Mouse (Mus musculus) left cerebral cortex, postnatal 14 days (tissue): Measurements from ENCODE around the gene Hoxa4. TPM values are rescaled to one million over a fixed set of nuclear protein-coding genes. Genes with fewer than 3 reads are reported as not detected.

Source experiments
- DNase-seq, 2 experiments: peaks; one replicate each; pipeline ENCODE4 v3.0.0; 2021 to 2022; ENCODE audit warnings: low spot score in 2 of 2, mixed read lengths in 1 of 2
- intact Hi-C: fragments of 180-260 bp; cut with DNase I; formaldehyde crosslinking; loops from one replicate; pipeline ENCODE4 v1.15.1; 2025
- total RNA-seq, 2 experiments: library from RNA; stranded (reverse); gene quantifications; 2 replicates each; pipeline ENCODE4 v1.2.3; 2021

Gene Hoxa4
- total RNA-seq, 2 experiments from 2014 or later, result not detected

GRCm38 (mm10) chr6:52190410-52190809 lies 1.1 kb downstream of the Hoxa4 start:
- DNase-seq, result no peak
- intact Hi-C loops, result no loop called here

GRCm38 (mm10) chr6:52189909-52190308 lies 1.6 kb downstream of the Hoxa4 start:
- intact Hi-C loops, result no loop called here
- DNase-seq, result no peak

DNA sequence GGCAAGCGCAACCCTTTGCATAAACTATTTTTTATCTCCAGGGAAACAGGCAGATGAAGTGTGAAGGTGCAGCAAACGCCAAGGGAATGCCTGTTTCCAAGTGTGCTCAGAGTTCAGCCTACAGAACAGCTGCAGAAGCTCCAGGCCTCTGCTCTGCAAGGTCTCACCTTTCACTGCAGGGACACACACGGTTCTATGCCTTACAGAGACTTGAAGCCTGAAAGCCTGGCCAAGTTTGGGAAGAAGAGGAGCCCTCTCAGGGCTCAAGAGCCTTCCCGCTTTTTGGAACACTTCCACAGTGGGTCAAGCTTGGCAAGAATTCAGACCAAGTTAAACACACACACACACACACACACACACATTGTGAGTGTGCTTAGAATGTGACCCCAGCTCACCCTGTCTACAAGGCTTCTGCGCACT lies 2.4 kb downstream of the Hoxa4 start:
- intact Hi-C loops, result no loop called here
- no peak for DNase-seq

DNA sequence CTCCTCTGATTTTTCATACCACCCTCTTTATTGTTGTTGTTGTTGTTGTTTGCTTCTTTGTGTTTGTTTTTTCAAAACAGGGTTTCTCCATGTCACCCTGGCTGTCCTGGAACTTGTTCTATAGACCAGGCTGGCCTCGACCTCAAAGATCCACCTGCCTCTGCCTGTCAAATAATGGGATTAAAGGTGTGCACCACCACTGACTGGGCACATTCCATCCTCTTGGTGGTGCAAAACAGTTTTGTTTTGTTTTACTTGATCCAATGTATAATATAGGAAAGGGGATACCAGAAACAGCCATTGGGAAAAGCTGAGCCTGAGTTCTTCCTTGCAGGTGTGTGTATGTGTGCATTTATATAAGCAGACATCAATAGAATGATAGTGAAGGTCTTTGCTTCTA lies 5.1 kb downstream of the Hoxa4 start:
- intact Hi-C loops, result no loop called here
- no peak for DNase-seq

DNA sequence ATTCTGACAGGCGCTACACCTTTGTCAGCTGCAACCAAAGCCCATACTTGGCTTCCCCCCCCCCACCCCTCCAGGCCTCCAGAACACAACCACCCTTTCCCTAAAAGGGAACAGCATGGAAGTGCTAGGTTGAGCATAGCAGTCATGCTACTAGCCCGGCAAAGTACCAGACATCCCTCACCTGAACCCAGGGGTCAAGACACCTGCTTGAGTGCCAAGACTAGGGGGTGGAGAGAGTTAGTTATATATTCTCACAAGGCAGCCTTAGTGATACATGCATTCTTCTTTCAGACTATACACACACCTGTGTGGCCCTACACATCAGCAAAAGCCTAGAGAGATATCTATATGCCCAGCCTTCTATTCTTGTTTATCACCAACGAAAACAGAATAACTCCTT lies 5.7 kb downstream of the Hoxa4 start:
- DNase-seq, result no peak
- intact Hi-C loops, result no loop called here

DNA sequence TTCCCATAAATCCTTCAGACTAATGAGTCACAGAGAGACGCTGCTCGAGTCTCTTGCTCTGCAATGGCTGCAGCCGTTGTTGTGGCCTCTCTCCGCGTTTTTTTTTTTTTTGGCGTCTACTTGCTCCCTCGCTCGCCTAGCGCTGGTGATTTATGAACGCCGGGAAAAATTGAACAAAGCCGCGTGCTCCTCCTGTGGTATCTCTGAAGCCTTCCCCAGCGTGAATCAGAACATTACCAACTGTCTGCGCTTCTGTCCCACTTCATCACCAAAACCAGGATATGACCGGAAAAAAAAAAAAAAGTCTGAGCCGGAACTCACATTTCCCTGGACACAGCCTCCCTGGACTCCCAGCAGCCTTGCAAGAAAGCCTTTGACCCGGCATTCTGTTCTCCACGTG lies 6.3 kb downstream of the Hoxa4 start:
- intact Hi-C loops, result no loop called here

GRCm38 (mm10) chr6:52184668-52185067 lies 6.9 kb downstream of the Hoxa4 start:
- DNase-seq, result no peak
- intact Hi-C loops, result no loop called here

More for the DNA sequence above, 6.3 kb downstream of the Hoxa4 start:
- no peak for DNase-seq

DNA sequence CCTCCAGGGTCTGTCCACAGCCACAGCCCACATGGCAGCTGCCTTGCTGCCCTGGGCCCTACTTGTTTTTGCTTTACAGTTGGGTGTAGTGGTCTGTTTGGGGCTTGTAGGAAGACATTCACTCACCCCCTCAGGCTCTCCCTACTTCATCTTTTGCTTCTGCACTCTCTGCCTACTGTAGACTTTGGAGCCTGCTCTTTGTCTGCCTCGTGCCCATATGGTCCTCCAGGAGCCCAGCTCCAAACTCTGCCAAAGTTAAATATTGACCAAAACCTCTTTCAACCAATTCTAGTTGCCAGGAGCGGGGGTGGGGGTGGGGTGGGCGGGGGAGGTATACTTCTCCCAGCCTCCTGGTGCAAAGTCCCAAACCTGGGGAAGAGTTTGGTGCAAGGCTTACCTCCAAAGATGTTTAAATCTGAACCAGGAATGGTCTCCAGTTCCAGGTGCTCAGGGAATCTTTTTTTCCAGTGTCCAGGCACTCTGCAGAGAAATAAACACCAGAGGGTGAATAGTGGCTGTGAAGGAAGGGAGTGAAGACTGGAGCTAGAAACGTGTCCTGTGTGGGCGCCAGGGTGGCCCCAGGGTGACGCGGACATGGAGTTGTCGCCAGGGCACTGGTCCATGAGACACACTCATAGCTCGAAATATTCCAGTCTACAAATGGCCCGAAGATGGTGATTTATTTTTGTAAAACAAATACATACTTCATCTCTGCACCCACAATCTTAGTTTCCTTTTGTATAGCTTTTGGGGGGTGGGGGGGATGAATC lies 8.1 kb downstream of the Hoxa4 start:
- intact Hi-C loops, result no loop called here
- no peak for DNase-seq

DNA sequence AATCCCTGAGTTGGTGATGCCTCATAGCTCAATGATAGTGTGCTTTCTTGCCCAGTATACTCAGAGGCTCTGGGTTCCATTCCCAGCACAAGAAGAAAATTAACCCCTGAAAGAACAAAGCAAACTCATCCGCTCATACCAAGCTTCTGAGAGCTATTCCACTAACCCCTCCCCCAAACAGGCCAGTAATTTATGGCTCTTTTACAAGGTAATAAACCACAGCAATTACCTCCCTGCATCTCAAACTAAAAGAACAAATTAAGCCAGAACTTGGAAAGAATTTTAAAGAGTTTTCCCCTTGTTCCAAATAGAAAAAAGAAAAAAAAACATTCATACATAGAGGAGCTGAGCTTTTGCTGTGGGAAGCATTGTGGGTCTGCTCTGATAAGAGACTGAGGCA lies 8.8 kb downstream of the Hoxa4 start:
- intact Hi-C loops, result no loop called here
- no peak for DNase-seq

DNA sequence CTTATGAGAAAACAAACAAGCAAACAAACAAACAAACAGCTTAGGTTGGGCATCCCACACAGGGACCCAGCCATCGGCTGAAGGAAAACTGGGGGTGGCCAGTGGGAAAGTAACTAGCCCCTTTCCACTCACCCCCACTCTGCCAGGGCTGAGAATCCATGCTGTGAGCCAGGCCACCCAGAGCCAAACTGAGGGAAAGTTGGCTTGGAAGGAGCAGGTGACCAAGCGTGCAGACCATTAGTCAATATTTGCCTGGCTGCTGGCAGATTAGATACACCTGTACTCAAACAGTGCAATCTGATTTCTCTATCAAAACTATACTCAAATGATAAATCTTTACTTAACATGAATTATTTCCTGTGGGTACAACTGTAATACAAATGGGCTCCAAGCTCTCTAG lies 9.5 kb downstream of the Hoxa4 start:
- intact Hi-C loops, result no loop called here
- no peak for DNase-seq

DNA sequence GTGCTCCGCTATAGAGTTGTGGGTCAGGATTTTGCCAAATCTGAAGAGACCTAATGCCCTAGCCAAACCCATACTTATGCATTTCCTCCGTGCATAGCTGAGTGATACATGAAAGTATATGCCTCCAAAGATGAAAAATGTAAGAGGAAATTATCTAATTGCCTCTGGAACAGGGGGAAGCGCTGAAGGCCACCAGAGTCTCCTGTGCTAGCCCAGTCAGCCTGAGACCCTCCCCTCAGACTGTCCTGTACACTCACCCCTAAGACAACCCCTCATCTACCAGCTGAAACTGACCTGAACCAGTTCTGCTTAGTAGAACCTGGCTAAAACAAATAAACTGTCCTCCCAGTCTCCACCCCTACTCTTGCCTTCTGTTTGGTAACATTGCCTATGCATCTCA lies 10.8 kb downstream of the Hoxa4 start:
- intact Hi-C loops, result no loop called here
- no peak for DNase-seq

DNA sequence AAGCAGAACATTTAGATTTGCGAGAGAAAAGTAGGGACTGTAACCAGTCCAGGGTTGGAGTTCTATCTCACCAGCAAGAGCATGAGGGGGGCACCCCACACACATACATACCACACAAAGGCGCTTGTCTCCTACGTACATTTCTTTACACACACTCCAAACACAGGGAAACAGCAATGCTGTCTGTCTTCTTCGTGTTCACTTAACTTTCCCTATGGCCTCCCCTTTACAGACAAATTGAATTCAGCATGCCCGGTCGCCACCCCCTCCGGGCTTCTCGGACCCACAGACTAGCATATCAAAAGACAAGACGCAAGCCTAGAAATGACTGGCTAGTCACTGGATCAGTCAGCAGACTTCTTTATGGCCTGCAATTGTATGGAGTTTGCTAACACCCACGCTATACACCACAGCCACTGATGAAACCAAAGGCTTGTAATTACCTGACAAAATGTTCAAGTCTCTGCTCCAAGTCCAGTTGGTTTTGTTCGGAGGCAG lies 11.3 kb downstream of the Hoxa4 start:
- no peak for DNase-seq
- intact Hi-C loops, result no loop called here

GRCm38 (mm10) chr6:52179690-52180089 lies 11.9 kb downstream of the Hoxa4 start:
- no peak for DNase-seq
- intact Hi-C loops, result no loop called here

DNA sequence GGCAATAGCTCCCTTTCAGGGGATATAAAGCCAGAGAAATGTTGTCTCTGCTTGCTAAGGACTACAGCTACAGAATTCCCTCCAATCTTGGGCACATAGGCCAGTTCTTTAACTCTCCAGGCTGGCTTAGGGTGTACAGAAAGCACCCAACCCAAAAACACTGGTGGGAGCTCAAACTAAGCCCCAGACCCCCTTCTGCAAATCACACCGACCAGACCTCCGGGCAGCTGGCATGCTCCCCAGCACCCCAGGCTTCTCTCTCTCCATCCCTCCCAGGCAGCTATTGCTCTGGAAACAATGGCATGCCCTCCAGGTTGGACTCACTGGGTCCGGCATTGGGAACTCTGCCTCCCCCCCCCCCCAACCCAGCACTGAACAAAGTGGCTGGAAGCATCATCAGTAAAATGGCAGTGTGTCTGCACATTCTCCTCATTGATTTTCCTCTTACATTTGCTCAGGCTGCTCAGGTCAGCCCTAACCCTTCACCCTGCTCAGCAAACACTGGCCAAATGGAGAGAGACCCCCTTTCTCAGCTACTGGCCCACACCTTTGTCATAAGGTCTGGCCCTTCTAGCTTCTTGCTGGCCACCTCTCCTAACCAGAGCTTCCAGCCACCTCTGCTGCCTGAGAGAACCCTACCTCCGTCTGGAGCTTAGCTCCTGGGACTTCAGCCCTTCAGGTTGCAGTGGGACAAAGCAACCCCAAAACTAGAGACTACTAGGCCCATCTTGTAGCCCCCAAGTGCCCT lies 12.5 kb downstream of the Hoxa4 start:
- no peak for DNase-seq
- intact Hi-C loops, result no loop called here

GRCm38 (mm10) chr6:52177806-52178205 lies 13.7 kb downstream of the Hoxa4 start:
- DNase-seq, result no peak
- intact Hi-C loops, result no loop called here

- intact Hi-C loops, result no loop called here
- no peak for DNase-seq
Measured at GRCm38 (mm10) chr6:52177061-52177735, 14.4 kb downstream of the Hoxa4 start, which contains the start of gene 5730596B20Rik. TSS of gene 5730596B20Rik (plus strand) at chr6:52177498.

DNA sequence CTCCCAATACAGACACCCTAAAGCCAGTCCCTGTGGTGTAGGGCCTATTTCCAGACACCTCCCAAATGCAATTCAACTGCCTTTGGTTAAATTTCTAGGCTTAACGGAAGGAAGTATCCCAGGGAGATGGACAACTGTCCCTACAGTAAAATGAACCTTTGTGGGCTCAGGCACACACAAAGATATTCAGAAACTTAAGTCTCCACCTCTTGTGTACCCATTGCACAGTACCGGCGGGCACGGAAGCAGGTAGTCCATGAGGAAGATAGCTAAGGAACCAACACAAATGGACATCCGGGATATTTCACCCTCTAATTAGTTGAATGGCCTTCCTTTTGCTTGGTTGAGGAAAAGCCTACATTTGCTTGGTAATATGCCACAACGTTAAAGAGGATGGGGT lies 15.2 kb downstream of the Hoxa4 start:
- intact Hi-C loops, result no loop called here
- DNase-seq, result no peak

- intact Hi-C loops, result no loop called here
- DNase-seq, result no peak
Measured at GRCm38 (mm10) chr6:52175864-52176263, 15.7 kb downstream of the Hoxa4 start.

- intact Hi-C loops, result no loop called here
- no peak for DNase-seq
Measured at GRCm38 (mm10) chr6:52174968-52175751, 16.4 kb downstream of the Hoxa4 start.

- intact Hi-C loops, result no loop called here
- DNase-seq, result no peak
Measured at GRCm38 (mm10) chr6:52173648-52174047, 17.9 kb downstream of the Hoxa4 start.
